Mouse (Mus musculus) testis, adult 2 months (tissue): ENCODE results near the gene Runx2. TPM values are rescaled to one million over a fixed set of nuclear protein-coding genes. Genes with fewer than 3 reads are reported as not detected.

ENCODE experiments used
- H3K27ac ChIP-seq: fragments of 200-500 bp; 2 replicates; pipeline ENCODE4 v1.5.1; 2012; ENCODE audit warnings: low read depth, low read length; ENCODE audit not compliant: control insufficient read depth, insufficient read depth
- H3K27me3 ChIP-seq: fragments of 200-500 bp; 2 replicates; pipeline ENCODE4 v1.6.1; 2012; ENCODE audit warnings: mild to moderate bottlenecking, low read length, moderate library complexity; ENCODE audit not compliant: control insufficient read depth, insufficient read depth
- H3K36me3 ChIP-seq: fragments of 200-500 bp; 2 replicates; pipeline ENCODE4 v1.6.1; 2012; ENCODE audit warnings: mild to moderate bottlenecking, low read length; ENCODE audit not compliant: control insufficient read depth, insufficient read depth
- H3K4me1 ChIP-seq: fragments of 200-500 bp; 2 replicates; pipeline ENCODE4 v1.6.1; 2012; ENCODE audit warnings: low read length; ENCODE audit not compliant: control insufficient read depth, insufficient read depth
- H3K4me3 ChIP-seq: fragments of 200-500 bp; 2 replicates; pipeline ENCODE4 v1.5.1; 2012; ENCODE audit warnings: low read depth, mild to moderate bottlenecking, low read length, moderate library complexity, mixed read lengths; ENCODE audit not compliant: control insufficient read depth
- CTCF ChIP-seq: fragments of 200-500 bp; IDR thresholded peaks from 2 replicates; pipeline ENCODE4 v1.5.1; 2012; ENCODE audit warnings: low read depth, mild to moderate bottlenecking, inconsistent platforms, low read length, moderate library complexity; ENCODE audit not compliant: control insufficient read depth, insufficient read depth, insufficient replicate concordance
- POLR2A ChIP-seq: fragments of 200-500 bp; IDR thresholded peaks from 2 replicates; pipeline ENCODE4 v1.6.1; 2012; ENCODE audit warnings: low read depth, mild to moderate bottlenecking, inconsistent platforms, low read length, moderate library complexity; ENCODE audit not compliant: control insufficient read depth
- polyA plus RNA-seq: library from polyadenylated mRNA; depleted of rRNA; stranded (reverse); fragments of >200 nt; gene quantifications from 2 replicates; pipeline ENCODE4 v1.2.3, GENCODE M21; 2012

Runx2 gene
- polyA plus RNA-seq, 1 experiment = 10.4 TPM

- no peak for TF ChIP-seq CTCF
These were observed 267.8 kb downstream of the Runx2 start for GRCm38 (mm10) chr17:44546801-44547200.

DNA sequence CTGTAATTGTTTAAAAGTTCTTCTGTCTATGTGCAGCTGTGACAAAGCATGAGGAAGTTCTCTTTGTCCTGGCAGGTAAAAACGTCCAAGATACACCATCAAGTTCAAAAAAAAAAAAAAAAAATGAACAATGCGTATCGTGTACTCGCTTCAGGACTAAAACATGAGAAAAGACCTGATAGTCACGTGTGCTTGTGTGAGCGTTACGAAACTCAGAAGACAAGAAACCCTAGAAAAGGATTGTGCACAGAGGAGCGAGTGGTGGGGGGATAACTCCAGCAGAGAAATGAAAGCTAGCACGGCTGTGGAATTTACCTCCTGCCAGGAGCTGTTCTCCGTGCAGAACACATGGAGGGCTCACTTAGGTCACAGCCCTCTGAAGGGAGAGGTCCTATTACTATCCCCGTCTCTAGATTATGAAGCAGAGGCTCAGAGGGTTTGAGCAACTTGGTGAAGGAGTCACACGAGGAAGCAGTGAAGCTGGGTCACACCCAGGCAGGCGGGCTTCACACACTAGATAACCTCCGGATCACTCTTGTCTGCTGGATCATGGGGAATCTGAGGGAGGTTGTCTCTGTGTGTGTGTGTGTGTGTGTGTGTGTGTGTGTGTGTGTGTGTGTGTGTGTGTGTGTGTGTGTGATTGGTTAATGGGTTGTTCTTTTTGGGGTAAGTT lies 269.3 kb downstream of the Runx2 start:
- Histone ChIP-seq H3K27ac (no peak overlapping the region), H3K4me3 (no peak overlapping the region), H3K4me1 (no peaks in the 10 kb centered on the region), H3K36me3 (no peaks in the 10 kb centered on the region), H3K27me3 (no peaks in the 10 kb centered on the region)
- TF ChIP-seq CTCF (no peak), POLR2A (no peak)

More at GRCm38 (mm10) chr17:44546801-44547200, 267.8 kb downstream of the Runx2 start:
- H3K27ac ChIP-seq = no peak overlapping the region
- H3K27me3 ChIP-seq = no peaks in the 10 kb centered on the region
- no peak overlapping the region for H3K4me3 ChIP-seq
- no peaks in the 10 kb centered on the region for H3K4me1 ChIP-seq
- no peaks in the 10 kb centered on the region for H3K36me3 ChIP-seq

GRCm38 (mm10) chr17:44542706-44543105 lies 271.9 kb downstream of the Runx2 start:
- H3K27ac ChIP-seq = no peak overlapping the region
- no peaks in the 10 kb centered on the region for H3K4me1 ChIP-seq
- H3K4me3 ChIP-seq = no peak overlapping the region
- TF ChIP-seq CTCF (no peak), POLR2A (no peak)
- H3K36me3 ChIP-seq = no peaks in the 10 kb centered on the region
- H3K27me3 ChIP-seq = no peaks in the 10 kb centered on the region

- no peak overlapping the region for H3K4me3 ChIP-seq
- no peaks in the 10 kb centered on the region for H3K36me3 ChIP-seq
- H3K27me3 ChIP-seq = no peaks in the 10 kb centered on the region
- TF ChIP-seq CTCF (no peak), POLR2A (no peak)
- no peaks in the 10 kb centered on the region for H3K4me1 ChIP-seq
- H3K27ac ChIP-seq = no peak overlapping the region
These were observed 273.9 kb downstream of the Runx2 start for GRCm38 (mm10) chr17:44540699-44541098.

DNA sequence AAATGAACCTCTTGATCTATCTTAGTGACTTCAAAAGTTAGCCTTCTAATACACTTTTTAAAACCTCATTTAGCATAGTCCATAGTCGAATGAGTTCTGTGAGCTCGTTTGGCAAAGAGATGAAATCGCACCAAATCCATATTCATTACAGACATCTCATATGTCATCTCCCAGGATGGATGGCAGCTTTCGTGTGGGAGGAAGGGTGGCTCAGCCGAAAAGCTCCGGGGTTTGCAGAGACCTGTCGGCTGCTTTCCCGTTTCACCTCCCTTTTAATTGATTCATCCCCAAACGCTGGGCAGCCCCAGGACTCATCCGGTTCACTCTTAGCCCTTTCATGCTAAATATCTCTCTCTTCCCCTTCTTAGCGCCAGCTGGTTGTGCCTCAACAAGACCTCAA lies 275.7 kb downstream of the Runx2 start:
- no peak for TF ChIP-seq POLR2A
- no peak for TF ChIP-seq CTCF
- Histone ChIP-seq H3K36me3 (no peaks in the 10 kb centered on the region), H3K4me1 (no peaks in the 10 kb centered on the region), H3K27ac (no peak overlapping the region), H3K4me3 (no peak overlapping the region), H3K27me3 (no peaks in the 10 kb centered on the region)

- Histone ChIP-seq H3K27ac (no peak overlapping the region), H3K4me1 (no peaks in the 10 kb centered on the region), H3K4me3 (no peak overlapping the region), H3K27me3 (no peaks in the 10 kb centered on the region), H3K36me3 (no peaks in the 10 kb centered on the region)
- TF ChIP-seq POLR2A = no peak
- TF ChIP-seq CTCF = no peak
These were observed 284.6 kb downstream of the Runx2 start for GRCm38 (mm10) chr17:44530000-44530399.

DNA sequence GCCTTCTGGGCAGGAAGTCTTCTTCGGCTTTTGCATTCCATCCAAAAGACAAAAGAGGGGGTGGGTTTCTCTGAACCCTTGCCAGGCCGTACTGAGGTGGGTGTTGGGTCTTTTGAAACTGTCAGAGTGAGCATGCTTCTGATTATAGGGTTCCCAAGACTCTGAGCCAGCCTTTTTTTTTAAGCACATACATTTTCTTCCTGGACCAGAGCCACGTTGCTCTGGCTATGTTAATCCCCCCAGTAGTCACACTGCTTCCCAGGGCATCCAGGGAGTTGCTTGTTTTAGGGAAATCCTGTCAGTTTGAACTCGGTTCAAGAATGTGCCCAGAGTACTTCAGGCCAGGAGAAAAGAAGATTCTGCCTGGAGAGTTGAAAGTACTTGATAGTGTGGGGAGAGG lies 286.0 kb downstream of the Runx2 start:
- H3K27me3 ChIP-seq = no peaks in the 10 kb centered on the region
- no peak overlapping the region for H3K4me3 ChIP-seq
- no peak overlapping the region for H3K27ac ChIP-seq
- H3K4me1 ChIP-seq = no peaks in the 10 kb centered on the region
- no peak for TF ChIP-seq POLR2A
- TF ChIP-seq CTCF = no peak
- H3K36me3 ChIP-seq = no peaks in the 10 kb centered on the region
